Mouse (Mus musculus): Measurements from ENCODE around the gene Prdm11.

The Prdm11 gene

GRCm38 (mm10) chr2:92966257-92966656 is 79.7 kb downstream of the Prdm11 start:
- no peak for DNase-seq (ENCODE audit: low read depth)

DNA sequence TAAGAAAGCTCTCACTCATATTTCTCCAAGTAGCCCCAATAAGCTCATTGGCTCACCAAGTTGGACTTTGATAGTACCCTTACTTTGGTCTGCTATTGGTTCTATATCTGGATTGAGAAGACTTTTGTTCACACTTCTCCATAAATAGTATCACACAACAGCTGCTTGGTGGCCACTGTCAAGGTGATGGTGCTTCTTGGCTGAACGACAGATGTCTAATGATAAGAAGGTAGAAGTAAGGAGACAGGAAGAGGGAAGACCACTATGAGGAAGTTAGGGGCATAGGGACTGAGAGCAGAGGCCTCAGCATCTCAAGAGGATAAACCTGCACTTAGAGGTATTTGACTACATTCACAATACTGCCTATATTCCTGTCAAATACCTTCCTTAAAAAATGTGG is 81.6 kb downstream of the Prdm11 start:
- DNase-seq (ENCODE audit: low read depth): no peak

- DNase-seq (ENCODE audit: low read depth): no peak
These were observed 87.3 kb downstream of the Prdm11 start for GRCm38 (mm10) chr2:92958640-92959039.

- no peak for DNase-seq (ENCODE audit: low read depth)
These were observed 89.0 kb downstream of the Prdm11 start for GRCm38 (mm10) chr2:92956943-92957342.

- DNase-seq (ENCODE audit: low read depth): peak; percentile 38
These were observed 91.4 kb downstream of the Prdm11 start for GRCm38 (mm10) chr2:92954404-92955114.

DNA sequence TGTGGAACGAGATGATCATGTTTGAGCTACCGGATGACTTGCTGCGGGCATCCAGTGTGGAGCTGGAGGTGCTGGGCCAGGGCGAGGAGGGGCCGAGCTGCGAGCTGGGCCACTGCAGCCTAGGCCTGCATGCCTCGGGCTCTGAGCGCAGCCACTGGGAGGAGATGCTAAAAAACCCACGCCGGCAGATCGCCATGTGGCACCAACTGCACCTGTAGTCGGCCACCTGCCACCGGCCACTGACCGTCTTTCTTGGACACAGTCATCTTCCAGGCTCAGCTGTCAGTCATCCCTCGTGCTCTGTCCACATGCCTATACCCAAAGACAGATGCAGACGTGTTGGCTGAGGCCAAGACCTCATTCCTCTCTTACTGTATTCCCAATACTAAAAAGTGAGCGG is 92.5 kb downstream of the Prdm11 start:
- no peak for DNase-seq (ENCODE audit: low read depth)

DNA sequence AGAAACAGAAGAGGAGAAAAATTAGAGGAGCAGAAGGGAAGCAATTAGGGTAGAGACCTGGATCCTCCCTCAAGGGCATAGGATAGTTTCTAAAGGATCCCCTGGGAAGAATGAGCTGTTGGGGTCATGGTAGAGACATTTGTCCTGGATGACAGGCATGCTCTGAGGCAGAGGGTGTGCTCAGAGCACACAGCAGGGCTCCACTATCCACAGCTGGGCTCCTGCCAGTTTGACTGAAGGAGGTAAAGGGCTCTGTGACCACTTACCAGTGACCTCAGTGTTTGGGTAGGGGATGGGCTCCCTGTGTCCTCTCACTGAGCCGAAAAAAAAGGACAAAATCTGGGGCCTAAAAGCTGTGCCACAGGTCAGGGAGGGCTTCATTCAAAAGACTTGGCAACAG is 96.4 kb downstream of the Prdm11 start:
- no peak for DNase-seq (ENCODE audit: low read depth)

GRCm38 (mm10) chr2:92948699-92949300 is 97.2 kb downstream of the Prdm11 start:
- DNase-seq (ENCODE audit: low read depth): no peak

DNA sequence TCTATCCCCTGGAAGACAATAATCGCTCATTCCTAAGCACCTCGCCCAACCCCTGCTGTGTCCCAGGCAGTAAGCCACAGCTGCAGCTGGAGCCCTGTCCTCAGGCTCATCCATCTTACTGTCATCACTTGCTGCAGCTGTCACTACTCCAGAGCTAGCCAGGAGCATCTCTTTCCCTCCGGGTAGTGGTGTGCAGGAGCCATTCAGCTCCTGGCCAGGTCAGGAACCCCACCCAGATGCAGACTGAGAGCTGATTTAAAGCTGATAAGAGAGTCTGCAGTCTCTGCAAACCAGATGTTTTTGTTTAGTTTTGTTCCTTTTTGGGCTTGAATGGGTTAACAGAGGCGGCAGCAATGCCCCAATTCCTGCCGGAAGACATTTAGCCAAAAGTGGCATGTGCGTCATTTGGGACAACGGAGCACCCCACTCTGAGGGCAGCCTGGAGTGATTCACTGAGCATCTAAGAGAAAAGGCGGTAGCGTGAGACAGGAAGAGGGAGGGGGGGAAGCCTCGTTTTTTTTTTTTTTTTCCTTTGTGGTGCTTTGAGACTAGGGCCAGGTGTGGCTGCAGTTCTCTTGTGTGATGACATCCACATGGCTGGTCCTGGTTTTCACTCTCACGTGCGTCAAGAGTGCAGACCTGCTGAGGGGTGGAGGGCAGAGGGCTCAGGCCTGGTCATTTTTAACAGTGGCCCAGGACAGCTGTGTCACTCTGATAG is 97.8 kb downstream of the Prdm11 start:
- DNase-seq (ENCODE audit: low read depth): no peak

GRCm38 (mm10) chr2:92945824-92946598 is 100.0 kb downstream of the Prdm11 start:
- DNase-seq (ENCODE audit: low read depth): no peak

- no peak for DNase-seq (ENCODE audit: low read depth)
These were observed 100.7 kb downstream of the Prdm11 start for GRCm38 (mm10) chr2:92945125-92945746.

- no peak for DNase-seq (ENCODE audit: low read depth)
These were observed 101.6 kb downstream of the Prdm11 start for GRCm38 (mm10) chr2:92944356-92944755.

GRCm38 (mm10) chr2:92943406-92943805 is 102.6 kb downstream of the Prdm11 start:
- no peak for DNase-seq (ENCODE audit: low read depth)

DNA sequence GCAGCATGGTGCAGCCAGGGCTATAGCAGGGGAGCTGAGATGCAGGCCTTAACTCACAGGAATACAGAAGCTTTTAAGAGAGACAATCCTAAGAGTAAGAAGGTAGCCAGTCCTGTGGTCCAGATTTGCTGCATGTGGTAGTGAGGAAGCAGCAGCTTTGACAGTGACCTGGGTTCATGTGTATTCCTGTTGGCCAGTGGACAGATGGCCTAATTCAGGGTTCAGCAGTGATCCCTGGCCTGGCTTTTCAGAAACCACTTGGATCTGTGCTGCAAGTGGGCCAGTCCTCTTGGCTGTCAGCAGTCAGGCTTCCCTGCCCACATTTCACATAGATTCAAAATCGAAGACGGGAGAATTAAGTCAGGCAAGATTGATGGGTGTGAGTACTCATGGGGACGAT is 104.5 kb downstream of the Prdm11 start:
- DNase-seq (ENCODE audit: low read depth): no peak

- no peak for DNase-seq (ENCODE audit: low read depth)
These were observed 105.0 kb downstream of the Prdm11 start for GRCm38 (mm10) chr2:92940963-92941362.

GRCm38 (mm10) chr2:92938827-92939226 is 107.1 kb downstream of the Prdm11 start:
- DNase-seq (ENCODE audit: low read depth): no peak

DNA sequence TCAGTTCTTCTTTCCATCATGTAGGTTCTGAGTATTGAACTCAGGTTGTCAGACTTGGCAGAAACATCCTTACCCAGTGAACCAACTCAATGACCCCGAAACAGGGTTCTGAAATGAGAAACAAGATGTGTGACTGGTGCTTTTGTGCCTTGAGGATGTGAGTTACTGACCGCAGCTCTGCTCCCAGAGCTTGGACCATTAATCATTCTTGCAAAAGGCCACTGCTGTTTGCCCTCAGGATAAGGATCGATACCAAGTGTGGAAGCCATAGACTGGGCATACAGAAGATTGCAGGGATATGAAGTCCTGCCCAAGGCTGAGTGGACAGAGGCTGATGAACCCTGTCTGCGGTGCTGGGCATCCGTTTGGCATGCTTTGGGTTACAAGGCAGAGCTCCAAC is 107.9 kb downstream of the Prdm11 start:
- no peak for DNase-seq (ENCODE audit: low read depth)

- no peak for DNase-seq (ENCODE audit: low read depth)
These were observed 110.5 kb downstream of the Prdm11 start for GRCm38 (mm10) chr2:92935483-92935882.

- no peak for DNase-seq (ENCODE audit: low read depth)
These were observed 111.5 kb downstream of the Prdm11 start for GRCm38 (mm10) chr2:92934312-92934982.

DNA sequence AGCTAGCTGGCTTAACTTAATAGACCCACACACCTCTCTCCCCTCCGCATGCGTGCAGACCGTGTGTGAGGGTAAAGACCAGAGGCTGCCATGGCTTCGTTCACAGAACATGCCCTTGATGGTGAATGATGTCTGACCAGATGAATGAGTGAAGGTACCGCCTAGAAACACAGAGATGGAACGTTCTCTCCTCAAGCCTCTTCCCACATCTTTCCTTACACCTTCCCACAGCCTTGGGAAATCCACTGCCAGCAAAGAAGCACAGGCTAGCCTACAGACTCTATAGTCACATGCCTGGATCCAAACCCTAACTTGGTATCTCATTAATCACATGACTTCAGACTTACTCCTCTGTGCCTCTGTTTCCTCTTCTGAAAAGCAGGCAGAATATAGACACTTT is 112.6 kb downstream of the Prdm11 start:
- no peak for DNase-seq (ENCODE audit: low read depth)

DNA sequence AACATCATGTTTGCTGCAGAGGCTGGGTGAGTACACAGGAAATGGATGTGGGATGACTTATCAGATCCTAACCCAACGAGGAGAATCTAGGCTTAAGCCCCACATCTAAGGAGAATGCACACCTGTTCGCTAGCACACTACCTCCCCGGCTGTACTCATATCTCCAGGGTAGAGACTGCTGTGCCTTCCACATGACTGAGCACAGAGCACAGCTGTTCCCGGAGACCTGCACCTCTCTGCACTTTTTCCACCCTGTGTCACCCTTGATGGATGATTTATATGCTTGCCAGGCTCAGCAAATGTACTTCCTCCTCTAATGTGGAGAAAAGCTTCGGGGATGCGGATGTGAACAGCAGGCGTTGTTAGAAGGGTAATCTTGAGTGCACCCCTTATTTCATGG is 114.9 kb downstream of the Prdm11 start:
- DNase-seq (ENCODE audit: low read depth): no peak

All from c-Kit-positive CD71-positive TER-119-negative erythroid progenitor cells, embryonic 14.5 days (primary cell).